ENCODE assay signal across 8 mouse cellular contexts in genomic region chr12:28750021-28750633, GRCm38 (mm10). TPM values are rescaled to one million over a fixed set of nuclear protein-coding genes. Genes with fewer than 3 reads are reported as not detected.
DNase-seq lines count a peak whose midpoint lies in the region; ATAC-seq lines count a peak whose summit lies in the region.

TSS of gene Trappc12 (minus strand) at chr12:28750472.

- peak; percentile 89 for DNase-seq in ES-CJ7 (ENCODE audit: low read depth, low spot score)
- peak; percentile 82 for DNase-seq in cerebellum, adult 11 months
- DNase-seq in forebrain, embryonic 14.5 days (ENCODE audit: low spot score): peak; percentile 96
- peak; percentile 86 to 91 for DNase-seq in heart, postnatal 14 days
- DNase-seq in layer of hippocampus, adult 11-12 months (ENCODE audit: low spot score): peak; percentile 86
- peak; percentile 88 to 93 for DNase-seq in lung, adult 18-20 months
- DNase-seq in testis, postnatal 14 days (ENCODE audit: low spot score): peak; percentile 89

- no peaks in the 10 kb centered on the region for H3K27me3 ChIP-seq in forebrain, embryonic 14.5 days (replicated peaks; ENCODE audit: control insufficient read depth, insufficient read depth, low read length)
- no peaks in the 10 kb centered on the region for H3K27me3 ChIP-seq in neural tube, embryonic 15.5 days (replicated peaks)

- peaks cover 22% of the 10 kb centered on the region for H3K36me3 ChIP-seq in forebrain, embryonic 14.5 days (ENCODE audit: control insufficient read depth, insufficient read depth, low read length)
- peaks cover 23% of the 10 kb centered on the region for H3K36me3 ChIP-seq in neural tube, embryonic 15.5 days

- H3K4me1 ChIP-seq in forebrain, embryonic 14.5 days (ENCODE audit: control insufficient read depth, insufficient read depth, low read length): peaks cover 10% of the 10 kb centered on the region
- peaks cover 53% of the 10 kb centered on the region for H3K4me1 ChIP-seq in neural tube, embryonic 15.5 days

- H3K4me2 ChIP-seq in forebrain, embryonic 14.5 days (ENCODE audit: low read length): peak within 1 kb of the TSS; percentile 95
- peak within 1 kb of the TSS; percentile 93 for H3K4me2 ChIP-seq in neural tube, embryonic 15.5 days

- intact Hi-C loops in heart, postnatal 14 days (cut with DNase I): loop anchor here (5.0 kb wide), 1 partner anchor 98 kb away; no protein-coding TSS in a partner anchor

- no peaks in the 10 kb centered on the region for H3K9me3 ChIP-seq in forebrain, embryonic 14.5 days (replicated peaks; ENCODE audit: control insufficient read depth, low read length)
- H3K9me3 ChIP-seq in neural tube, embryonic 15.5 days (replicated peaks): no peaks in the 10 kb centered on the region

- H3K27ac ChIP-seq in forebrain, embryonic 14.5 days (ENCODE audit: low read depth, low read length): no peak within 1 kb of the TSS
- peak within 1 kb of the TSS; percentile 78 for H3K27ac ChIP-seq in neural tube, embryonic 15.5 days (replicated peaks)

- ATAC-seq in forebrain, embryonic 14.5 days: peak; percentile 93
- peak; percentile 88 for ATAC-seq in neural tube, embryonic 15.5 days (ENCODE audit: low FRiP score)

- WGBS in forebrain, embryonic 14.5 days: 2% methylated on average over 41 of the region's 41 CpGs
- under 1% methylated on average over 41 of the region's 41 CpGs for WGBS in neural tube, embryonic 15.5 days

- peak within 1 kb of the TSS; percentile 83 for H3K4me3 ChIP-seq in forebrain, embryonic 14.5 days (ENCODE audit: low read depth, low read length)
- H3K4me3 ChIP-seq in neural tube, embryonic 15.5 days (replicated peaks): peak within 1 kb of the TSS; percentile 88

- H3K9ac ChIP-seq in forebrain, embryonic 14.5 days (ENCODE audit: low read length): peak within 1 kb of the TSS; percentile 84
- peak within 1 kb of the TSS; percentile 81 for H3K9ac ChIP-seq in neural tube, embryonic 15.5 days (replicated peaks)

RNA-seq across cellular contexts. Expression of gene Trappc12, which starts in this region (rescaled TPM):
- 38.4 and 43.2 TPM in 2 replicates for polyA plus RNA-seq in forebrain, embryonic 14.5 days (2014; fragmentation: Nextera tagmentation; extraction: Ambion mirVana)
- total RNA-seq in heart, postnatal 14 days (2021): 10 to 100 TPM; 21.6 to 24.9 TPM
- 39.7 and 41.8 TPM in 2 replicates for polyA plus RNA-seq in neural tube, embryonic 15.5 days (2015; fragmentation: Nextera tagmentation; extraction: Ambion mirVana)
